Mouse (Mus musculus): ENCODE results near the gene Tnfaip2. TPM values are rescaled to one million over a fixed set of nuclear protein-coding genes. Genes with fewer than 3 reads are reported as not detected.

Gene Tnfaip2
- total RNA-seq, 2 experiments from 2014 or later: 22.7 to 46.6 TPM

Other genes starting within 250 kb of the Tnfaip2 start
- gene Amn, start 171.4 kb upstream of the Tnfaip2 start, total RNA-seq (2021): under 1 TPM in 1 of 2 experiments, not detected in 1; 0.25 TPM
- gene Cdc42bpb, start 64.8 kb upstream of the Tnfaip2 start, total RNA-seq (2021): 10 to 100 TPM; 32.2 to 34.1 TPM
- not detected for gene Lbhd2, start 35.7 kb upstream of the Tnfaip2 start, total RNA-seq (2021)
- gene Exoc3l4, start 25.5 kb upstream of the Tnfaip2 start, total RNA-seq (2021): 10 to 100 TPM; 12.8 to 23.8 TPM
- 1 to 10 TPM; 1.7 to 3.4 TPM for gene Gm266, start 43.4 kb downstream of the Tnfaip2 start, total RNA-seq (2021)
- 100 to 1,000 TPM; 111 to 128 TPM for gene Eif5, start 95.5 kb downstream of the Tnfaip2 start, total RNA-seq (2021)
- gene Mark3, start 132.1 kb downstream of the Tnfaip2 start, total RNA-seq (2021): 10 to 100 TPM; 48.7 to 51.8 TPM
- gene Ckb, start 229.9 kb downstream of the Tnfaip2 start, total RNA-seq (2021): 10 to 100 TPM; 19.8 to 32.6 TPM
- gene Trmt61a, start 235.6 kb downstream of the Tnfaip2 start, total RNA-seq (2021): 1 to 10 TPM; 2.7 to 4.7 TPM

Measured in gastrocnemius, postnatal 14 days (tissue).